Mouse (Mus musculus) cerebellum, adult 11 months (tissue): ENCODE measurements around the gene Clcn5.

ENCODE experiments used
- DNase-seq: peaks from one replicate; pipeline ENCODE4 v3.0.0; 2022

Clcn5 gene

DNA sequence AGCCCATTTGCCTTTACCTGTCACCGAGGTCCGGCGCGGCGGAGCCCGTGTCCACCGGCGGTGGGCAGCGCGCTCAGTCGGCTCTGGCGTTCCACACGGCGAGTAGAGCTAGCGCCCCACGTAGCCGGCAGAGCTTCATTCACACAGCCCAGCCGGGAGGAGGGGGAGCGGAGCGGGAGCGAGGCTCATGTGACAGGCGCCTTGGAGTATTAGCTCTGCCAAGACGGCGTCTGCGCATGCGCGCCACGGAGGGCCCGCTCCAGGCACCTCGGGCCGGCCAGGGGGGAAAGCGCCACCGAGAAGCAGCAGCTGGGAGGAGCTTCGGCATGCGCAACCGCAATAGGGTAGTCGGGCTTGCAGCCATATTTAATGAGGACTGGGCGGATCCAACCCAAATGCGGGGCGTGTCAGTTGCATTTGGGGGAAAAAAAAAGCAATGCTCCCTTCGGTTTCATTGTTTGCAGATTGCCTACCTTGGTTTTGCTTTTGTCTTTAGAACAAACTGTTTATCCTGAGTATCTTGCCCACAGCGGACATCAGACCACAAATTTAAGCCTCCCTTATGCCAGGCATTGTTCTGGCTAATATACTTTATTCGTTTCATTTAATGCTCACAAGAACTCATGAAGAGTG lies at the start of gene Clcn5:
Gene Clcn5, minus strand, starts transcription at position 270 of the 633 bp plus-strand sequence.
- DNase-seq = peak; percentile 96

DNA sequence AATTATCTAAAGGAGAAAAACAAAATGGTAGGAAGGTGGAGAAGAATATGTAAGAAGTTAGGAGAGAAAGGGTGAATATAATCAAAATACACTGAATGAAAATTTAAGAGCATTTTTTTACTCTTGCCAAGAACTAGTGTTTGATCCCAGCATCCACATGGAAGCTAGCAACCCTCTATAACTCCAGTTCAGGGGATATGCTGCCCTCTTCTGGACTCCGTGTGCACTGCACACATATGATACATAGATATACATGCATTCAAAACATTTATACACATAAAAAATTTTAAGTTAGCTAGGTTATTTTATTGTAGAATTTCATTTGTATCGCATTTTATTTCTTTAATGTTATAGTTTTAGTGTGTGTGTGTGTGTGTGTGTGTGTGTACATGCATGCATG lies 6.3 kb upstream of the Clcn5 start:
- DNase-seq = no peak

- peak; percentile 46 for DNase-seq
These were observed 3.1 kb upstream of the Clcn5 start for GRCm38 (mm10) chrX:7322288-7322687.

DNA sequence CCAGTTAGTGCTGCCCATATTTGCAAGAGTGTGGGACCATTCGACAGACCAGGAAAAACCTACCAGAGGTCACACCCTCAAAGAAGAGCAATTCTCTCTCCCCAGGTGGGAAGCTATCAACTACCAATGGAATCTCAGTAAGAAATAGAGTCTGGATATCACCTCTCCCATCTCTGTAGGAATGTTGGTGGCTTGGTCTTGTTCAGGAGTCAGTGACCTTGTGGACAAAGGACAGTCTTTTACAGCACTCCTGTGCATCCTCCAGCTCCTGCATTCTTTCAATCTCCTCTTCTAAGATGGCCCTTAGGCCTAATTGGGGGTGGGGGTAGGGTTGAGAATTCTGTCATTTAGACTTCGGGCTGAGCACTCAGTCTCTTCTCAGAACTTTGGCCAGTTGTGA lies 1.4 kb upstream of the Clcn5 start:
- no peak for DNase-seq

GRCm38 (mm10) chrX:7318551-7319025 lies 570 bp downstream of the Clcn5 start:
- DNase-seq = no peak

DNA sequence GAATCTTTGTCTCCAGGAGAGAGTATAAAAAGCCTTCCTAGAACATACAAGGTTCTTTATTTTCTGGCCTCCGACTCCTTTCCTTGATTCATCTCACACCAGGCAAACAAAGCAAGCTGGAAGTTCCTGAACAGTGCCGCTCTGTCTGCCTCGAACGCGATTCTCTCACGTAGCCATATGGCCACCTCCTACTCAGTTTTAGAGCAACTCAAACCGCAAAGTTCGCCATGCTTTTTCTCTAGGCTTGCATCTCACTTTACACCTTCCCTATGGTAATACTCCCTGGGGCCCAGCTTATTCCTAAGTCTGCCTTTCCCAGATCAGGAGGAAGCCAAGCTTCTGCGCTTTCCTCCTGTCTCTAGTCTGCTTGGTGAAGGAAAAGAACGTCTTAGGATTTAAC lies 4.0 kb downstream of the Clcn5 start:
- DNase-seq = no peak

DNA sequence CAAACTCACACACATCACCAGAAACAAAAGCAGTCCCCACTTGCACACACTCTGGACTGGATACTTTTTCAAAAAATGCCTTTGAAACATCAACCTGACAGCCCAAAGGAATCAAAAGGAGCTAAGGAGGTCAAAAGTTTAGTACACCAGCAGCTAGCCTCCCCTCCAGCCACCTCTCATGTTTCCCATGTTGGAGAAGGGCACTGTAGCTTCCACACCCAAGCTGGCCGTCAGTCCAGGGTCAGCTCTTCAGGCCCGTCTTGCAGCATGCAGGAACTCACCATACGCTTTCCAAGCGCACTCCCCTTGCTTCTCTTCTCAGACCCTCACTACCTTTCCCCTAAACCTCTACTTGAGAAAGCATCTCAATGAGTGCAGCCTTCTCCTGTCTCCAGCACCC lies 4.5 kb downstream of the Clcn5 start:
- no peak for DNase-seq

GRCm38 (mm10) chrX:7308242-7308641 lies 10.9 kb downstream of the Clcn5 start:
- DNase-seq = no peak

DNA sequence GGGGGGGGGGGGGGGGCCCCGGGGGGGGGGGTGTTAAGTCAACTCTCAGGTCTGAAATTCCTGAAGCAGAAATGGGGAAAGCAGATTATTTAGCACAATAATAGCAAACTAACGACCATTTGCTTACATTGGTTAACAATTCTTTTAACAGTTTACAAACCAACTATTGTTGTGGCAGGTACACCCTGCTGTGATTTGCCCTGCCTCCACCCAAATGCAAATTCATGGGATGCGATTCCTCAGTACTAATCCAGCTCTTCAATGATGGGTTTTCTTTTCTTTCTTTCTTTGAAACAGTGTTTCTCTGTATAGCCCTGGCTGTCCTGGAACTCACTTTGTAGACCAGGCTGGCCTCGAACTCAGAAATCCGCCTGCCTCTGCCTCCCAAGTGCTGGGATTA lies 12.3 kb downstream of the Clcn5 start:
- no peak for DNase-seq

DNA sequence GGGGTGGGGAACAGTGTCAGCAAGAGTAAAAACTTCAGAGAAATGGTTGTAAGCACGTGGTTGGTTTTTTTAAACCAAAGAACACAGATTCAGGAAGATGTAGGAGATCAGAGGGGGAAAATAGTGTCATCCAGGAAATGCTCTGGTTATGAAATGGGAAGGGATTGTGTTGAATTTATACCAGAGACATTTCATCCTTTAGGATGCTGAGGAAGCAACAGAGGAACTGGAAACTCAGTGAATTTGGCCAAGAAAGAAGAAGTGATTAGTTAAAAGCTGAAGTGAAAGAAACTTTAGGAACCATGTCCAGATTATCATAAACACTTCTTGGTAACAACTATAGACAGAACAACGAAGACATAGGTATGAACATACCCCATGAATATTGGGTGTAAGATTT lies 26.2 kb downstream of the Clcn5 start:
- no peak for DNase-seq

GRCm38 (mm10) chrX:7292151-7292768 lies 26.9 kb downstream of the Clcn5 start:
- DNase-seq = no peak

DNA sequence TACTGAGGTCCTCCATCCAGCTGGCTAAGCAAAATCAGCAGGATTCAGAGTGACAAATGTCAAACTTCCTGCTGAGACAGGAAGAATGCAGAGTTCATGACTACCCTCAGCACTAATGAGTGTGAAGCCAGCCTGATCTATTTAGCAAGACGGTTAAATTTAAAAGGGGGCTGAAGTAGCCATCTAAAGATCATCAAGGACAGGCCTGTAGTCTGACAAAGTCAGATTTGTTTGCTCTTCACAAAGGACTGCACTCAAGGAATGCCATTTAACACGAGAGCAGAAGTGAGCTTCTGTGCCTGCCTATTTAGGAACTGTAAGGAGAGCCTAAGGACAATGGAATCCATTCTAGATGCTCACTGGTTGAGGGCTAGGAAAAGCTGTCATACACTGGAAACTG lies 30.2 kb downstream of the Clcn5 start:
- DNase-seq = no peak

GRCm38 (mm10) chrX:7287051-7287734 lies 32.0 kb downstream of the Clcn5 start:
- no peak for DNase-seq

GRCm38 (mm10) chrX:7282636-7283035 lies 36.5 kb downstream of the Clcn5 start:
- DNase-seq = no peak

DNA sequence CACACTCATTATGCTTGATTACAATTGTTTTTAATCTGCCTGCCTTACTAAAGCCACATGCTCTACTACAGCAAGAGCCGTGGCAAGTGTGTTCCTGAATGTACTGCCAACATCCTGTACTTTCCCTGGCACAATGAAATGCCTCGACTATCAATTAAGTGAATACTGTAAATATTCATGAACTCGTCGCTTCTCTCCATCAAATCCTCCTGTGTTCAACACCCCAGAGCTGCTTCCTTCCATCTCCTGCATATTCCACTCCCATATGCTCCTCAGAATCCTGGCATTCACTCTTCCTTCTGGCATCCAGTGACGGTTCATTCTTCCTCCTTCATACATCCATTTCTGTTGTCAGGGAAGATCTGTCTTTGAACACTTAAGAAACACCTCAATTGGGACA lies 39.4 kb downstream of the Clcn5 start:
- no peak for DNase-seq

DNA sequence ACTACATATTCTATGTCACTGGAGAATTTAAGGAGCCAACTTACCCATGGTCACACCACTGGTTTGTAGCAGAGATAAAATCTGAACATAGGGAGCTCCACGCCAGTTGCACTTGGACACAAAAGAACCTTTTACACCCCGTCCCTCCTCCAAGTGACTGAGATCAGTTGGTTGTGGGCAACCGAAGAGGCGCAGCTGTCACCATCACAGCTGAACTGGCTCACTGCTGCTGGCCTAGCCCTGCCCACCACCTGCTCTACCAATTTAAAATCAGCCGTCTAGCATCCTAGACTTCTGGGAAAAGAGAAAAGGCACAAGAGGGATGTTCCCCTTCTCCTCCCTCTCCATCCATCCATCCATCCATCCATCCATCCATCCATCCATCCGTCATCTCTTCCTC lies 42.6 kb downstream of the Clcn5 start:
- DNase-seq = no peak

DNA sequence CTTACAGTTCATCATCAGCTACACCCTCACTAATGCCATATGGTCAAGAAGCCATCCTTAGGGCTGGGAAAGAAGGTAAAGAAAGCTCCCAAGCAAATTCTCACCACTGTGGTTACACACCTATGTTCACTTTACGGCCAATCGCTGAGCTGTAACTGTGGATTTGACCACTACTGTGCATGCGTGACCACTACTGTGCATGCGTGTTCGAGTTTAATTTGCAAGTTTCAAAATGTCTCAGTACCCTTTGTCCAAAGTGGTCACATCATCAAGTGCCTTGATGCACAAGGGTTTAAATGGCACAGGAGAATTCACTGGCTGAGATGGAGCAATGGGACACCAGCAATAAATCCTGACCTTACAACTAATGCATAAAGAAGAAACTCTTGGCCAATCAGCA lies 58.0 kb downstream of the Clcn5 start:
- DNase-seq = no peak

GRCm38 (mm10) chrX:7260400-7261113 lies 58.6 kb downstream of the Clcn5 start:
- no peak for DNase-seq

DNA sequence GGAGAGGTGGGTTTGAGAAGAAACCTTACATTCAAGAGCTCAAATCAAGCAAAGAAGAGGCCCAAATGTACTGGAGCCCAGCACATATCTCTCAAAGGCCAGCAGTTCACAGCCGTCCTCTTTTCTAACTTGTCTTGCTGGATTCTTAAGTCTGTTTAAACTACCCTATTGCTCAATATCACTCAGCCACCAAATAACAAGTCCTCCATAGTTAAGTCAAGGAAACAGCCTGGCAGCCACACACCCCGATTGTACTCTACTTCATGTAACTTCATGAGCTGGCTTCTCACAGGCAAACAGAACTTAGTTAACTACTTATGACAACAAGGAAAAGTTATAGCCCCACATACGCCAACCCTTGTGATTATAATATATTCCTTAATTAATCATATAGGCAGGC lies 59.4 kb downstream of the Clcn5 start:
- DNase-seq = no peak

DNA sequence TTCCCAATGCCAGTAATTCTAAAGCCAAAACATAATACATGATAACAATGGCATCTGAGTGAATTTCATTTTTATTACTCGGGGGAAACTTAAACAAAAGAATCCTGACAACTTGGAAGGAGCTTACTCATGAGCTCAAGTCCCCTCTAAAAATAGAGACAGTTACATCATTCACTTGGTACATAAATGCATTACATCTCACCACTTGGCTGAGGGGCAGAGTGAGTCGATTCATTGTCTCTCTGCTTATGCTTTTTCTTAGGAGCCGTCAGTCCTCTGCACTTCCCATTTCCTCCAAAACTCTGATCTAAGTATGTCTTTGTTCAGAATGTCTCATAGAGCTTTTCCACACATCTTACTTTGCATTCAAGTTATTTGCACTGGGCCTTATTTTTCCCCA lies 63.1 kb downstream of the Clcn5 start:
- DNase-seq = no peak

DNA sequence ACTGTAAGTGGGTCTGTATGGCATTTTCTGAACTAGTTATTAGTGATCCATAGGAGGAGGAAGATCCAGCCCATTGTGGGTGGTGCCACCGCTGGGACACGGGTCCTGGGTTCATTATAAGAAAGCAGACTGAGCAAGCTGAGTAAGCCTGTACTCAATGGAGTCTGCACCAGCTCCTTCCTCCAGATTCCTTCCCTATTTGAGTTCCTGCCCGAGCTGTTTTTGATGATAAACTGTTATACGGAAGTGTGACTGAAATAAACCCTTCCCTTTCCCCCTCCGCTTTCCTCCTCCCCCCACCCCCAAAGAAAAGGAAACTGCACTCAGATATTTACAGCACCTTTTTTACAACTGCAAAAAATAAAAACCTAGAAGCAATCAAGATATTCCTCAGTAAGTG lies 115.1 kb downstream of the Clcn5 start:
- DNase-seq = no peak

GRCm38 (mm10) chrX:7203535-7203934 lies 115.6 kb downstream of the Clcn5 start:
- no peak for DNase-seq

DNA sequence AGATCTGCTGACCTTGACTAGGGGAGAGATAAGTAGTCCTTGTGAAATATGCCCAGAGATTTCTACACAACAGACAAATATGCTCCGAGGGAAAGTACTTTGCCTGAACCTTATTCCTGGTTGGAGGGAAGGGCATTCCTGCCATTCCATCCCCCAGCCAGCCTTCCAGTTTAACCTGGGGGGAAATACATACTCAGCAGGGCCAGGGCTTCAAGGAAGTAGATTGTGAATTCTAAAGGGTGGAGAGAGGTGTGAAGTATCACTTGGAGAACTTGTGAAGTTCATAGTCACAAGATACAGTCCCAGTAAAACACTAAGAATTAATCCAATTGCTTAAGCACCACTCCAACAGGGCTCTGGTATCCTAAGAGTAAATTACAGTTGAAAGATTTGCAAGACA lies 121.3 kb downstream of the Clcn5 start:
- DNase-seq = no peak

DNA sequence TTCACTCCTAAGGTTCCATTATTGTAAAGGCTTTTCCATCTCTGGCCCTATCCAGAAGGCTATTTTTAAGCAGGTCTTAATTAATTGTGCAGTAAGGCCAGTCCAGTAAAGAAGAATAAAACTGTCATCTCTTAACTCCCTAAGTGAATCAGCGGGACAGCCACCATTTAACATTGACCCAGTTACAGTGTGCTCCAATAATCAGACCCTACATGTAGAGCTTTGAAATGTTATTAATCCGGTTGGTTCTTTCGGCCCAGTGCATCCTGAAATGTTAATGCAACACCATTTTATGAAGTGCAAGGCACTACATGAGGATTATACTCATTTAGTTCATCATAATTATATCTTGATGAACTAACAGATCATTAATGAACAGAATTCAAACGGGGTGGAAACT lies 128.3 kb downstream of the Clcn5 start:
- no peak for DNase-seq
